Mouse (Mus musculus) ovary, adult 18-20 months (tissue): ENCODE results near the gene Olfr247.
"Not testable (repeated sequence)": the region's sequence is repeated elsewhere in the genome, so short reads cannot be mapped to it uniquely, and the experiment has no call there.

Experiments used
- DNase-seq: peaks from one replicate; pipeline ENCODE4 v3.0.0; 2022; ENCODE audit warnings: low spot score, mixed read lengths

Olfr247 gene

GRCm38 (mm10) chr10:129976040-129976439 is at the start of gene Olfr247:
TSS of gene Olfr247 (minus strand) at chr10:129976140.
- DNase-seq: not testable (repeated sequence)

- DNase-seq: no peak
These were observed 36.4 kb upstream of the Olfr247 start, which contains the start of gene Olfr820 for GRCm38 (mm10) chr10:130012321-130012720. TSS of gene Olfr820 (plus strand) at chr10:130012621.

- DNase-seq: not testable (repeated sequence)
These were observed 29.4 kb upstream of the Olfr247 start for GRCm38 (mm10) chr10:130005366-130005765.

- DNase-seq: not testable (repeated sequence)
These were observed 28.2 kb upstream of the Olfr247 start for GRCm38 (mm10) chr10:130004104-130004503.

GRCm38 (mm10) chr10:129984962-129985361 is 9.0 kb upstream of the Olfr247 start, which contains the start of gene Gm10310:
TSS of gene Gm10310 (minus strand) at chr10:129985062.
- DNase-seq: not testable (repeated sequence)

GRCm38 (mm10) chr10:129981867-129982266 is 5.9 kb upstream of the Olfr247 start:
- DNase-seq: not testable (repeated sequence)

- not testable (repeated sequence) for DNase-seq
These were observed 2.9 kb downstream of the Olfr247 start for GRCm38 (mm10) chr10:129972994-129973393.

GRCm38 (mm10) chr10:129967166-129967565 is 8.8 kb downstream of the Olfr247 start, which contains the start of gene Olfr819:
TSS of gene Olfr819 (minus strand) at chr10:129967266.
- not testable (repeated sequence) for DNase-seq

GRCm38 (mm10) chr10:129966232-129966631 is 9.7 kb downstream of the Olfr247 start:
- DNase-seq: not testable (repeated sequence)

GRCm38 (mm10) chr10:129949000-129949399 is 26.9 kb downstream of the Olfr247 start, which contains the start of gene Olfr818:
TSS of gene Olfr818 (minus strand) at chr10:129949100.
- no peak for DNase-seq
